Mouse (Mus musculus) monocyte, adult 2 months (primary cell): ENCODE results near the gene Mgmt.

ENCODE experiments used
- DNase-seq, 2 experiments: peaks; one replicate each; pipeline ENCODE4 v3.0.0; 2022; ENCODE audit warnings: low spot score in 2 of 2, low read depth in 1 of 2

Gene Mgmt

GRCm38 (mm10) chr7:136908616-136909144 is 14.3 kb downstream of the Mgmt start:
- DNase-seq = no peak

DNA sequence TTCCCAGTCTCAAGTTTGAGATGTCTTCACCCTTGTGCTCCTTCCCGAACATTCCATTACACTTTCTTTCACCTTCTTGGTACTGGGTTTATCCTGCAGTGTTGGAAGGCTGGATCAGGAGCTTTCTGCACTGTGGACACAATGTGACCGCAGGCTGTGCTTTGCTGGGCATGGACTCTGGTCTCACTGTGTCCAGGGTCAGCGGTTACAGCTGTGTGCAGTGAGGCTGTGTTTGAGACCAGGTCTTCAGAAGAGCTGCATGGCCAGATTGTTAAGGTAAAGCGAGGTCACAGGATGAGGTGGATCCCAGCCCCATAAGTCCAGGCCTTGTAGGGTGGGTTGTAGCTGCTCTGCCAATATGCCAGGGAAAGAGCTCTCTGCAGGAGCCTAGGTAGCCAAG is 18.5 kb downstream of the Mgmt start:
- no peak for DNase-seq

DNA sequence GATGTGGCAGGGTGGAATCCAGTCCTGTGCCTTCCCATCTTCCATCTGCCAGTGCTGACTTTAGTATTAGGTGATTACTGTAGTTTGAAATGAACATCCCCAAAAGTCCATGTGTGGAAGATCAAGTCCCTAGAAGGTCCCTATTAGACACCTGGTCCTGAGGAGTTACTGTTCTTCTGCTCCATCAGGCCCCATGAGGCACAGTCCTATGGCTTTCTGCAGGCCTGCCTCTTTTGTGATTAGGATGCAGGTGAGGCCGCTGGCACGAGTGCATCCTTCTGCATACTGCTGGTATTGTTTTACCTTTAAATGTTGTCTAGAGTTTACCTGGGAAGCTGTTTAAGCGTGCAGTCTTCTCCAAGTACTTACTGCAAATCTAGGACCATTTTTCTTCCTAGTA is 21.6 kb downstream of the Mgmt start:
- DNase-seq = no peak

DNA sequence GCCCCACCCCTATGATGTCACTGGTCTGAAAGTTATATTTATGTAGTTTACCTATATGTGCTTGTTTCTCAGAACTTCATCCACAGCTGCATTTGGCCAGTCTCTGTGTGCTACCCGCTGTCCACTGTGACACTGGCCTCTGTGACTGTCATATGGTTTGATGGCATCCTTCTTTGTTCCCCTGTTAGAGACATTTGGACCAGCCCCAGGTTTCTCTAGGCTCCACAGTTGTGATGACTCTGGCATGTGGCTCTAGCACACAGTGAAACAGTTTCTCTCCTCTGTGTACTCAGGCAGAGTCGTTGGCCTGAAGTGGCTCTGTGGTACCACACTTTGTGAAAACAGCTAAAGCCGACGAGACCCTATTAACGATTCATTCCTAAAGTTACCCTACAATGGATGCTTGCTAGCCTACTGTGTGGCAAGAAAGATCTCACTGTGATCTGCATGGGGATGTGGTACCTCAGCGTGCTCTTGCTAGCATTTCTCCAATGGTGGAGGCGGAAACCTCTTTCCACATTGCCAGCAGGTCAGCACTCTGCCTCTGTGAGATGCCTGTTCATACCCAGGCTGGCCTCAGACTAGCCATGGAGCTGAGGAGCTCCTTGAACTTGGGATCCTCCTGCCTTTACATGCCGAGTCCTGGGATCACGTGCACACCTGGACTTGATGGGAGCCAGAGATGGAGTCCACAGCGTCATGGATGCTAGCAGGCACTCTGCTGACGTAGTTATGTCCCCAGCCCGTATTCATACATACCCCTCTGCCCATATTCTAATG is 26.8 kb downstream of the Mgmt start:
- DNase-seq = no peak

DNA sequence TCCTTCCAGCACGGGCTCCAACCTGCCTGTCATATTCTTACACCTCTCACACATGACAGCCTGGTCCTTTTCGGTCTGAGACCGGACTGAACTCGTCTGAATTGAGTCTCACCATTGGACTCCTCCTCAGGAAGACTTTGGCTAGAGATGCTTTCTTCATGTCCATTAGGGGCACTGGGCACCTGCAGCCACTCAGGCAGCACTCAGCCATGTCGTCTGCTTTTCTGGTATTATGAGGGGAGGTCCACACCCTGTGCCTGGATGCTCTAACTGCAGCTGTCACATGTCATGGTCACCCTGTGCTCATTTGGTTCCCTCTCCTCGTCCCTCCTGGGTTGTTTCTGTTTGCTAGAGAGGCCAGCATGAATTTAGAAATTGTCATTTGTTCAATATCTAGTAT is 27.8 kb downstream of the Mgmt start:
- DNase-seq = no peak

GRCm38 (mm10) chr7:136924610-136925260 is 30.3 kb downstream of the Mgmt start:
- no peak for DNase-seq

GRCm38 (mm10) chr7:136926178-136926577 is 31.8 kb downstream of the Mgmt start:
- DNase-seq = no peak

DNA sequence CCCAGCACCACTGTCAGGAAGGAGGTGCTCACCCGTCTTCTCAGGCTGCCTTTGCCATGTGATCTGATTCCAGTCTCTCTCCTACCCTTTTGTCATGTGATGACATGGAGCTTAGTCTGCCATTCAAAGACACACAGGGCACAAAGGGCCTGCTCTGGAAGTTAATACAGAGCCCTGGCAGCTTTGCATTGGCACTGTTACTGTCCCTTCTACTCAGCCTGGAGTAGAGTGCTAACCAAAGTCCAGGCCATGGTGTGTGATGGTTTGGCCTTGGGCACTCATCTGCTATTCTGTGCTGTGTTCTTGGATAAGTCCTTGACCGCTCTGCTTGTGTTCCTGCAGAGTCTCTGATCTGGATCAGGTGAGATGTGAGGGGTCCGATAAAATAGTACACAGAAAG is 36.0 kb downstream of the Mgmt start:
- no peak for DNase-seq

DNA sequence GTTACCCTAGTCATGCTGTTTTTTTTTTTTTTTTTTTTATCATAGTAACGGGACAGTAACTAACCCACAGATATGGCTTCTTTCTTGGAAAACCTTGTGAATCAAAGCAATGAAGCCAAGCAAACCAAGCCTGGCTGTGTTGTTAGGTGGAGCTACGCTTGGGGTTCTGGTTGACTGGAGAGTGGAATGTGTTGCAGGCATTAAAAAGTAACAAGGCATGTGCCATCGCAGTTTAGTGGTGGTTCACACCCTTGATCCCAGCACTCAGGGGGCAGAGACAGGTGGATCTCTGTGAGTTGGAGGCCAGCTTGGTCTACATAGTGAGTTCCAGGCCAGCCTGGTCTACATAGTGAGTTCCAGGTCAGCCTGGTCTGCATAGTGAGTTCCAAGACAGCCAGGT is 39.0 kb downstream of the Mgmt start:
- no peak for DNase-seq

DNA sequence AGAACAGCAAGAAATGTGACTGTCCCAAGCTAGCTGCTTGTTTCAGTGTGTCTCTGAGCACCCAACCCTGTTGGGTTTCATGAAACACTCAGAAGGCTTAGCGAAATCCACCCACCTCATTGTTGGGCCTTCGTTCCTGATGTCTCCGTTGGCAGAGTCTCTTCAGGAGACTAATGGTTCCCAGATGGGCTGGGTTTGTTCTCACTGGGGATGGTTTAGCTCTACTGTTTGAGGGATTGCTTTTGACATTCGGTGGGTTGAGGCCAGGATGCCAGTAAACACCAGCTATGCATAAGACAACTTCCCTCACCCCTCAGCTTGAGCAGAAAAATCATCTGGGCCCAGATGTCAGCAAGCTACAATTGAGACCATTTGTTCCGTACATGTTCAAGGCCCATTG is 39.9 kb downstream of the Mgmt start:
- no peak for DNase-seq

- no peak for DNase-seq
These were observed 40.4 kb downstream of the Mgmt start for GRCm38 (mm10) chr7:136934784-136935183.

DNA sequence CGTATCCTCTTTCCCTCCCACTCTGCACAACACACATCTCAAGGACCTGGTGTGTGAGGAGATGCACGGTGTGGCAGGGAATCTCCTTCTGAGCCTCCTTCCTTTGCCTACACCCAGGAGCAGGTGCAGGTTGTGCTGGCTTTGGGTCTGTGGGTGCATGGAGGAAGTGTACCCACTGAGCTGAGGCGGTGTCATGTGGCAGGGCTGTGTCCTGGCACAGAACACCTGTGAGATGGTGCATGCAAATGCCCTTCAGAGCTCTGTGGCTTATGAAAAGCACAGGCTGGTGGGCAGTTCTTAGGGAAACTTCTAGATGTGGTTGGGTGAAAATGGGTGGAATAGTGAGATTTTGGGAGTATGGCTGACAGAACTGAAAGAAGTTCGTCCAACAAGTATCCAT is 44.0 kb downstream of the Mgmt start:
- no peak for DNase-seq

DNA sequence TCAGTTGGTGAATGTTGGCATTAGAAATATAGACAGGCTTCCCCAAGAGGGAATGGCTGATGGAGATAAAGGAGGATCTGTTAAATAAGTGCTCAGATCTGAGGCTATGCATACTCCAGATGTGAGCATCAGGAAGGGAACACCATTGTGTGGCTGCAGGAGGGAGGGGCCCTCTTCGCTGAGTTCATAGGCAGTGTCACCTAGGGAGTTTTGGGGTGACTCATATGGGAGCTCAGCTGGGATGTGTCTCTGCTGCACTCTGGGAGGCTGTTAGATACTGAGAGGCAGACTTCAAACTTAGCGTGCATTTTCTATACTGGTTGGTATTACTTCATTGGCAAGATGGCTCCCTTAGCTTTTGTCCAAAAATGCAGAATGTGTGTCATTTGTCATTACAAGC is 48.0 kb downstream of the Mgmt start:
- DNase-seq = no peak

DNA sequence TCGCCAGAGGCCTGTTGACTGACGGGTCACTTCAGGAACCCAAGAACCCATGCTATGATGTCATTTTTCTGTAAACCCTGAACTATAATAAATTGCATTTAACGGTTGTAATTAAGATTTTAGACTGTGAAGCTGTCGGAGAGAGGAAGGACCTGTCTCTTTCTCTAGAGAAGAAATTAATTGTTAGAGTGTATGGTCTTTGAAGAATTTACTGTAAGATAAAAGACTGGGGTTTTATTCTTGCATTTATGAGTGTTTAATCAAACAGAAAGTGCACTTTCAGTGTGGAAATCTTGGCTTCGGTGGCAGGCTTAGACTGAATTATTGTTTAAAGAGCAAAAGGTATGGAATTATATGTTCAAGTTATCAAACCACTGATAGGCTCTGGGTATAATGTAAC is 49.5 kb downstream of the Mgmt start:
- DNase-seq = no peak

DNA sequence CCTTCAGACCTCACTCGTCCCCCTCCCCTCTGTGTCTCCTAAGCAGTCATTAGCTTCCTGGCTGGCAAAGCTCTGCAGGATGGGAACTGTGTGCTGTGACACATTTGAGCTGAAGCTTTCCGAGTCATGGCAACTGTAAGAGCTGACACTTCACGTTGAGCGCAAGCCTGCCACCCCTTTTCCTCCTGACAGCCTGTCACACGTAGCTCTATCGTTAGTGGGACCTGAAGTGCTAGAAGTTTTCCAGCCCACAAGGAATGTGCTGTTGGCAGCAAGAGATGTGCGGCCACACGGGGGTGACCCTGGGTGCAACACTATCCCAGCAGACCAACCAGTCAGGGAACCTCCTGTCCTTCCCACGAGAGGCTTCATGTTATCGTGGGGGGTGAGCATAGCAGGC is 51.3 kb downstream of the Mgmt start:
- DNase-seq = no peak

GRCm38 (mm10) chr7:136946131-136946530 is 51.7 kb downstream of the Mgmt start:
- no peak for DNase-seq

GRCm38 (mm10) chr7:136948275-136948810 is 53.9 kb downstream of the Mgmt start:
- no peak for DNase-seq

- no peak for DNase-seq
These were observed 58.2 kb downstream of the Mgmt start for GRCm38 (mm10) chr7:136952608-136953007.

DNA sequence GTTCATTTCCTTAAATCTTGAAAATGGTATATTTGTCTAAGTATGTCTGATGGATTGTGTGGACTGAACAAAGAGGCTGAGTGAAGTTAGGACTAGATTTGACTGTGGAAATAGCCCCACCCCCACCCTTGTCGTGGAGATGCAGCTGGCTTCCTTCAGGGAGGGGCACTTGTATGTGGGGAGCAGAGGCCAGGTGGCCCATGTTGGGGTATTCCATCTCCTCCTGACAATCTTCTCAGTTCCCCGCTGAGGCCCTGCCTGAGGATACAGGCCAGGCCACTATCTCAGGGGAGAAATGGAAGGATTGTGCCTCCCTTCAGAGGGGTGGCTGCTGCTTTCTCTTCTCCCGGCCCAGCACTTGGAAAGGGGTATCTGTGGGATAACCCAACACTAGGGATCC is 58.8 kb downstream of the Mgmt start:
- no peak for DNase-seq

- DNase-seq = no peak
These were observed 77.9 kb downstream of the Mgmt start for GRCm38 (mm10) chr7:136972361-136972760.

- no peak for DNase-seq
These were observed 80.6 kb downstream of the Mgmt start for GRCm38 (mm10) chr7:136975001-136975400.

GRCm38 (mm10) chr7:136997456-136997855 is 103.0 kb downstream of the Mgmt start:
- DNase-seq = no peak
